In genomic region chr6:135295082-135295861, GRCm38 (mm10) we compare ENCODE assay signal across 10 mouse cellular contexts. TPM values are rescaled to one million over a fixed set of nuclear protein-coding genes. Genes with fewer than 3 reads are reported as not detected.
DNase-seq lines count a peak whose midpoint lies in the region; ATAC-seq and TF ChIP-seq lines count a peak whose summit lies in the region.
"Had no signal": no experiment of that assay in that cellular context is flagged by ENCODE, and none has a peak within 500 bp of the region (broad histone marks: within the 10 kb centered on the region; RNA-seq: fewer than 3 reads in every experiment).

No protein-coding gene starts in this region.

- no peak overlapping the region for H3K4me3 ChIP-seq in kidney, embryonic 15.5 days (replicated peaks)
- no peak overlapping the region for H3K4me3 ChIP-seq in forebrain, embryonic 10.5 days
- H3K4me3 ChIP-seq in midbrain, postnatal 0 days (ENCODE audit: low read depth, low read length): no peak overlapping the region

- H3K9ac ChIP-seq in kidney, embryonic 15.5 days: no peak overlapping the region
- H3K9ac ChIP-seq in midbrain, postnatal 0 days (replicated peaks; ENCODE audit: low read length, poor library complexity, severe bottlenecking): no peak overlapping the region
- H3K9ac ChIP-seq: liver, embryonic 14.5 days had no signal

- H3K36me3 ChIP-seq in kidney, embryonic 15.5 days: no peaks in the 10 kb centered on the region
- H3K36me3 ChIP-seq in forebrain, embryonic 10.5 days (replicated peaks): no peaks in the 10 kb centered on the region
- no peaks in the 10 kb centered on the region for H3K36me3 ChIP-seq in midbrain, postnatal 0 days (ENCODE audit: insufficient read depth, low read length)
- H3K36me3 ChIP-seq: G1E had no signal

- H3K4me1 ChIP-seq in kidney, embryonic 15.5 days: peaks cover 12% of the 10 kb centered on the region
- H3K4me1 ChIP-seq in forebrain, embryonic 10.5 days: peaks cover 9% of the 10 kb centered on the region; the same call in 1 of the 2 replicates
- H3K4me1 ChIP-seq in midbrain, postnatal 0 days (ENCODE audit: insufficient read depth, low read length): no peaks in the 10 kb centered on the region

- 0 out of 2 replicates have a peak overlapping the region, but pooled peaks have one; percentile 37 for H3K27ac ChIP-seq in kidney, embryonic 15.5 days
- H3K27ac ChIP-seq in forebrain, embryonic 10.5 days: no peak overlapping the region
- no peak overlapping the region for H3K27ac ChIP-seq in midbrain, postnatal 0 days (ENCODE audit: low read depth, low read length)
- H3K27ac ChIP-seq: liver, embryonic 14.5 days had no signal

- H3K4me2 ChIP-seq in kidney, embryonic 15.5 days: no peak overlapping the region
- H3K4me2 ChIP-seq in midbrain, postnatal 0 days (ENCODE audit: low read depth, low read length, poor library complexity, severe bottlenecking): no peak overlapping the region

- no peaks in the 10 kb centered on the region for H3K9me3 ChIP-seq in kidney, embryonic 15.5 days (replicated peaks)
- H3K9me3 ChIP-seq in forebrain, embryonic 10.5 days: no peaks in the 10 kb centered on the region
- H3K9me3 ChIP-seq in midbrain, postnatal 0 days (ENCODE audit: low read length): no peaks in the 10 kb centered on the region

- no peak for ATAC-seq in kidney, embryonic 15.5 days (replicated peaks; ENCODE audit: low FRiP score)
- no peak for ATAC-seq in inflammation-experienced regulatory T-cells, adult 6 months
- no peak for ATAC-seq in midbrain, postnatal 0 days (ENCODE audit: low FRiP score)

- TF ChIP-seq CTCF in midbrain, postnatal 0 days (IDR thresholded peaks at IDR 0.05): no peak

- peak; percentile 35 to 42 for DNase-seq in heart, adult 18-20 months
- DNase-seq in heart, adult 8-10 months (ENCODE audit: low spot score): no peak
- peak; percentile 27 for DNase-seq in adrenal gland, postnatal 14 days
- peak; percentile 71 for DNase-seq in lung, postnatal 36 days
- DNase-seq in forebrain, embryonic 10.5 days (ENCODE audit: extremely low spot score, low spot score): no peak
- DNase-seq in midbrain, postnatal 0 days (ENCODE audit: low spot score): no peak

- 73% methylated on average over 11 of the region's 11 CpGs for WGBS in kidney, embryonic 15.5 days
- WGBS in forebrain, embryonic 10.5 days: 80% methylated on average over 11 of the region's 11 CpGs
- 77% methylated on average over 11 of the region's 11 CpGs for WGBS in midbrain, postnatal 0 days

- no peaks in the 10 kb centered on the region for H3K27me3 ChIP-seq in kidney, embryonic 15.5 days
- H3K27me3 ChIP-seq in forebrain, embryonic 10.5 days (ENCODE audit: poor library complexity, severe bottlenecking): no peaks in the 10 kb centered on the region
- H3K27me3 ChIP-seq in midbrain, postnatal 0 days (ENCODE audit: insufficient read depth, low read length): no peaks in the 10 kb centered on the region

RNA-seq across cellular contexts. Expression of gene Pbp2, which starts 14.9 kb away (rescaled TPM):
- not detected for total RNA-seq in heart, adult 18-20 months (2021)
- total RNA-seq in heart, adult 8-10 months (2022): not detected
- not detected in 2 replicates for total RNA-seq in adrenal gland, postnatal 14 days (2021)
- 0.16 and 0.17 TPM in 2 replicates for polyA plus RNA-seq in kidney, embryonic 15.5 days (2015; fragmentation: Nextera tagmentation; extraction: Ambion mirVana)
- not detected for polyA plus RNA-seq in inflammation-experienced regulatory T-cells, adult 6 months (2017; shearing (Covaris generic))
- not detected in 2 replicates for polyA plus RNA-seq in forebrain, embryonic 10.5 days (2016; fragmentation: Nextera tagmentation; extraction: Ambion mirVana)
- not detected in 2 replicates for total RNA-seq in midbrain, postnatal 0 days (2014; rRNA removed)
- not detected in 2 replicates for polyA plus RNA-seq in midbrain, postnatal 0 days (2015; fragmentation: Nextera tagmentation; extraction: Ambion mirVana)
- total RNA-seq: G1E had no signal
- polyA plus RNA-seq: G1E; liver, embryonic 14.5 days had no signal

RNA-seq across cellular contexts. Expression of gene Gsg1, which starts 41.1 kb away (rescaled TPM):
- under 1 TPM; 0.44 to 0.65 TPM for total RNA-seq in heart, adult 18-20 months (2021)
- under 1 TPM; 0.31 to 0.47 (median 0.42) TPM for total RNA-seq in heart, adult 8-10 months (2022)
- total RNA-seq in adrenal gland, postnatal 14 days (2021): not detected in 2 replicates
- polyA plus RNA-seq in kidney, embryonic 15.5 days (2015; fragmentation: Nextera tagmentation; extraction: Ambion mirVana): 0.63 and 0.71 TPM in 2 replicates
- not detected for polyA plus RNA-seq in inflammation-experienced regulatory T-cells, adult 6 months (2017; shearing (Covaris generic))
- polyA plus RNA-seq in forebrain, embryonic 10.5 days (2016; fragmentation: Nextera tagmentation; extraction: Ambion mirVana): 0.16 TPM in 1 of 2 replicates, not detected in the other
- total RNA-seq in midbrain, postnatal 0 days (2014; rRNA removed): 0.99 and 2.6 TPM in 2 replicates
- polyA plus RNA-seq in midbrain, postnatal 0 days (2015; fragmentation: Nextera tagmentation; extraction: Ambion mirVana): 0.17 and 0.37 TPM in 2 replicates
- total RNA-seq: G1E had no signal
- polyA plus RNA-seq: G1E had no signal

Comparison
In these comparisons a context has a peak if more than half of its experiments do, and no peak if none do; other contexts are left out.
1. DNase-seq: peak in heart, adult 18-20 months (2 of 2), adrenal gland, postnatal 14 days (single experiment) and lung, postnatal 36 days (single experiment); none in heart, adult 8-10 months (single experiment), forebrain, embryonic 10.5 days (single experiment) and midbrain, postnatal 0 days (single experiment).